Mouse (Mus musculus): Measurements from ENCODE around the gene Mctp2. TPM values are rescaled to one million over a fixed set of nuclear protein-coding genes. Genes with fewer than 3 reads are reported as not detected.
A peak's percentile ranks its signal among the peaks of the same experiment; 100 is the strongest.

The Mctp2 gene
- total and polyA plus RNA-seq, 3 experiments: not detected

DNA sequence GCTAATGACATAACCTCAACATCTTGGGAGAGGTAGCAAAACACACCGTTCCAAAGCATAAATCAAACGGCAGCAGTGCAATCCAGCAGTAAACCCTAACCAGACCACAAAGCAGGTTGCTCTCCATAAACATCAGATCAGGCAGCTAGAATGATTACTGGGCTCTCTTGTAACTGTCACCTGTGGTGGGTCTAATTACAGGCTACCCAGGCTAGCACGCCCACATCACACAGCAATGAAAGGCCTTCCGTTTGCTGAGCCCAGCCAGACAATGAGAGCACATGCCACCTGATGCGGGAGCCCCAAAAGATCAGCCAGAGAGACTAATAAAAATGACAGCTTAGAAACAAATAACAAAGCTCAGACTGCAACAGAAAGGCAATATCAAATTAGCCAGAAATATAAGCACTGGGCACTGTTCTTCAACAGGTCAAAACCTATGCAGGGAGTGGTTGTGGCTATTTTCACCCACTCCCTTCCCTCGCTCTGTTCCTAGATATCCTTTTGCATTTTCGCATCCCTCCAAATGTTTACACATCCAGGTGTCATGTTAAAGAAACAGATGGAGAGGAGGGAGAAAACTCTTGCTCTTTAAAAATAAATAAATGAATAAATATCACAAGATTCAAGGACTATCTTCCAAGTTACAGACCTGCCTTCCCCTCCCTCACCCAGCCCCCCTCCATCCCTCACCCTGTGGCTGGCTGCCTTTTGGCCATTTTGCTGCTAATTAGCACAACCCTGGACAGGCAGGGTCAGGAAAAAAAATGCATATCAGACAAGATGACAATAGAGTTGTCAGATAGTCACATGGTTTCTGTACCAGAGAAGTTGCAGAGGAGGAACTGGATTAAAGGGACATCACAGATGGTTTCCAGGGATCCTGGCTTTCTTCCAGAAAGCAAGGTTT is 155.4 kb downstream of the Mctp2 start:
- Histone ChIP-seq H3K36me3 (ENCODE audit: control insufficient read depth in 1 of 2, insufficient read depth in 2 of 2, low read length in 2 of 2) (no peaks in the 10 kb centered on the region), H3K9ac (ENCODE audit: control insufficient read depth, low read depth, low read length, poor library complexity, severe bottlenecking) (no peak overlapping the region), H3K4me1 (ENCODE audit: control insufficient read depth in 1 of 2, insufficient read depth in 2 of 2, low read length in 2 of 2) (no peaks in the 10 kb centered on the region), H3K27ac (ENCODE audit: control insufficient read depth, low read depth, low read length) (no peak overlapping the region), H3K4me3 (ENCODE audit: control insufficient read depth in 1 of 2, insufficient read depth in 1 of 2, low read depth in 2 of 2, low read length in 2 of 2) (no peak overlapping the region), H3K9me3 (replicated peaks; ENCODE audit: insufficient read depth, low read length) (no peaks in the 10 kb centered on the region), H3K79me2 (ENCODE audit: control insufficient read depth, insufficient read depth, low read length, poor library complexity) (no peaks in the 10 kb centered on the region), H3K27me3 (ENCODE audit: control insufficient read depth in 1 of 2, insufficient read depth in 2 of 2, low read length in 2 of 2) (no peaks in the 10 kb centered on the region)
- TF ChIP-seq E2F4 (IDR thresholded peaks at IDR 0.05; ENCODE audit: borderline replicate concordance, low read depth, low read length) (no peak), POLR2AphosphoS5 (IDR thresholded peaks at IDR 0.05; ENCODE audit: borderline replicate concordance, low read depth, low read length) (no peak), BHLHE40 (IDR thresholded peaks at IDR 0.05; ENCODE audit: borderline replicate concordance, low read depth, low read length) (no peak), POLR2A (IDR thresholded peaks at IDR 0.05; ENCODE audit: control insufficient read depth in 1 of 2, insufficient read depth in 1 of 2, low read depth in 1 of 2, low read length in 2 of 2, poor library complexity in 1 of 2) (no peak), GATA1 (IDR thresholded peaks at IDR 0.05; ENCODE audit: low read depth, low read length) (no peak), RAD21 (IDR thresholded peaks at IDR 0.05; ENCODE audit: low read depth, low read length) (no peak), RCOR1 (IDR thresholded peaks at IDR 0.05; ENCODE audit: low read depth, low read length) (no peak), USF2 (IDR thresholded peaks at IDR 0.05; ENCODE audit: borderline replicate concordance in 1 of 2, insufficient read depth in 1 of 2, low read depth in 1 of 2, low read length in 2 of 2) (no peak)
- DNase-seq (ENCODE audit: low read depth, low spot score): no peak

DNA sequence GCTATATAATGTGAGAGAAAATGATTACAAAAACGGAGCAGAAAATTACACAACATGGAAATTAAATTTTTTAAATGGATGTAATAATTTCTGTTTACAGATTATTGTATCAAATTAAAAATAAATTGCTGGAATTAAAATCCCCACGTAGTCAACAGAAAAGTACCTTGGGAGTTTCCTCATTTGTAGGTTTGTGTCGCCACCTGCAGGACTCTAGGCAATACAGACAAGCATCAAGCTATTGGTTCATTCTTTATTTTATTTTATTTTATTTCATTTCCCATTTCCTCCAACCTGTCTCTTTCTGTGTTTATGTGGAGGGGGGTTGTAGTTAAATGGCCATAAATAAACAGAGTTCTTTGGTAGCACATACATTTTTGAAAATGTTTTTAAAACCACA is 157.3 kb downstream of the Mctp2 start:
- H3K36me3 ChIP-seq (ENCODE audit: control insufficient read depth in 1 of 2, insufficient read depth in 2 of 2, low read length in 2 of 2): no peaks in the 10 kb centered on the region
- no peak overlapping the region for H3K9ac ChIP-seq (ENCODE audit: control insufficient read depth, low read depth, low read length, poor library complexity, severe bottlenecking)
- no peak overlapping the region for H3K27ac ChIP-seq (ENCODE audit: control insufficient read depth, low read depth, low read length)
- H3K27me3 ChIP-seq (ENCODE audit: control insufficient read depth in 1 of 2, insufficient read depth in 2 of 2, low read length in 2 of 2): no peaks in the 10 kb centered on the region
- TF ChIP-seq CTCF (IDR thresholded peaks at IDR 0.05 in 2 of 3, conservative IDR thresholded peaks at IDR 0.05 in 1 of 3; ENCODE audit: control insufficient read depth in 1 of 3, insufficient read depth in 1 of 3, low read depth in 2 of 3, low read length in 3 of 3, poor library complexity in 1 of 3, severe bottlenecking in 1 of 3) (peak in 2 of 3 experiments; percentile 9 to 19; a peak in 2 of 6 replicates), ZC3H11A (IDR thresholded peaks at IDR 0.05; ENCODE audit: low read depth, low read length) (no peak), RAD21 (IDR thresholded peaks at IDR 0.05; ENCODE audit: low read depth, low read length) (peak; percentile 34)
- no peaks in the 10 kb centered on the region for H3K79me2 ChIP-seq (ENCODE audit: control insufficient read depth, insufficient read depth, low read length, poor library complexity)
- H3K9me3 ChIP-seq (replicated peaks; ENCODE audit: insufficient read depth, low read length): no peaks in the 10 kb centered on the region
- no peaks in the 10 kb centered on the region for H3K4me1 ChIP-seq (ENCODE audit: control insufficient read depth in 1 of 2, insufficient read depth in 2 of 2, low read length in 2 of 2)
- DNase-seq (ENCODE audit: low read depth, low spot score): peak; percentile 3
- H3K4me3 ChIP-seq (ENCODE audit: control insufficient read depth in 1 of 2, insufficient read depth in 1 of 2, low read depth in 2 of 2, low read length in 2 of 2): no peak overlapping the region

DNA sequence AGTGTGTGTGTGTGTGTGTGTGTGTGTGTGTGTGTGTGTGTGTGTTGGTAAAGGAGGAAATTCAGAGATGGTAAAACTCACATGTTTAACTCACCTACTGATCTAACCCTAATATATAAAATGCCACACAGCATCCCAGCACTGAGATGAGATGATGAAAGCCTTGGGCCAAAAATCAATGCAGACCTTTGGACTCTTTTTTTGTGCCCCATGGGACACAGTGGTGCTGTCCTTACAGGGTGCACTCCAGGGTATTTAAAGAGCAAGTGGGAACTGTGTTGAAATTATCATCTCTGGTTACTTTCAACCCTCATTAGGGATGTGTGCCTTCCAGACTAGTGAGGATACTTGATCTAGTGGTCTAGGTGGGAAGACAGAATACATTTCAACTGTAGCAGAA is 159.6 kb downstream of the Mctp2 start:
- Histone ChIP-seq H3K4me3 (ENCODE audit: control insufficient read depth in 1 of 2, insufficient read depth in 1 of 2, low read depth in 2 of 2, low read length in 2 of 2) (no peak overlapping the region), H3K79me2 (ENCODE audit: control insufficient read depth, insufficient read depth, low read length, poor library complexity) (no peaks in the 10 kb centered on the region), H3K4me1 (ENCODE audit: control insufficient read depth in 1 of 2, insufficient read depth in 2 of 2, low read length in 2 of 2) (no peaks in the 10 kb centered on the region), H3K27me3 (ENCODE audit: control insufficient read depth in 1 of 2, insufficient read depth in 2 of 2, low read length in 2 of 2) (no peaks in the 10 kb centered on the region), H3K9ac (ENCODE audit: control insufficient read depth, low read depth, low read length, poor library complexity, severe bottlenecking) (no peak overlapping the region), H3K9me3 (replicated peaks; ENCODE audit: insufficient read depth, low read length) (no peaks in the 10 kb centered on the region), H3K27ac (ENCODE audit: control insufficient read depth, low read depth, low read length) (no peak overlapping the region), H3K36me3 (ENCODE audit: control insufficient read depth in 1 of 2, insufficient read depth in 2 of 2, low read length in 2 of 2) (no peaks in the 10 kb centered on the region)
- no peak for DNase-seq (ENCODE audit: low read depth, low spot score)
- no peak for TF ChIP-seq RAD21 (IDR thresholded peaks at IDR 0.05; ENCODE audit: low read depth, low read length)
- no peak for TF ChIP-seq ETS1 (IDR thresholded peaks at IDR 0.05; ENCODE audit: low read depth, low read length)
- no peak for TF ChIP-seq ZNF384 (IDR thresholded peaks at IDR 0.05; ENCODE audit: low read depth, low read length)
- no peak for TF ChIP-seq SMC3 (IDR thresholded peaks at IDR 0.05; ENCODE audit: low read depth, low read length)
- TF ChIP-seq UBTF (IDR thresholded peaks at IDR 0.05; ENCODE audit: borderline replicate concordance, insufficient read depth, low read depth, low read length): no peak
- TF ChIP-seq E2F4 (IDR thresholded peaks at IDR 0.05; ENCODE audit: borderline replicate concordance, low read depth, low read length): no peak
